Mouse (Mus musculus): ENCODE data around the gene Tcf23.

Gene Tcf23

GRCm38 (mm10) chr5:30949654-30950326 lies 18.7 kb upstream of the Tcf23 start:
- peak; percentile 91 to 92 for DNase-seq (ENCODE audit: low spot score in 2 of 2)

GRCm38 (mm10) chr5:30950451-30950850 lies 18.0 kb upstream of the Tcf23 start:
- no peak for DNase-seq (ENCODE audit: low spot score in 2 of 2)

- no peak for DNase-seq (ENCODE audit: low spot score in 2 of 2)
These were observed 17.5 kb upstream of the Tcf23 start for GRCm38 (mm10) chr5:30950922-30951321.

GRCm38 (mm10) chr5:30951706-30952105 lies 16.8 kb upstream of the Tcf23 start:
- DNase-seq (ENCODE audit: low spot score in 2 of 2), result no peak

- DNase-seq (ENCODE audit: low spot score in 2 of 2), result no peak
These were observed 15.9 kb upstream of the Tcf23 start for GRCm38 (mm10) chr5:30952551-30952950.

GRCm38 (mm10) chr5:30954065-30954464 lies 14.4 kb upstream of the Tcf23 start:
- no peak for DNase-seq (ENCODE audit: low spot score in 2 of 2)

GRCm38 (mm10) chr5:30954556-30954955 lies 13.9 kb upstream of the Tcf23 start:
- no peak for DNase-seq (ENCODE audit: low spot score in 2 of 2)

- DNase-seq (ENCODE audit: low spot score in 2 of 2), result no peak
These were observed 12.7 kb upstream of the Tcf23 start for GRCm38 (mm10) chr5:30955751-30956150.

- DNase-seq (ENCODE audit: low spot score in 2 of 2), result no peak
These were observed 10.6 kb upstream of the Tcf23 start for GRCm38 (mm10) chr5:30957891-30958290.

- no peak for DNase-seq (ENCODE audit: low spot score in 2 of 2)
These were observed 9.1 kb upstream of the Tcf23 start for GRCm38 (mm10) chr5:30959198-30959854.

GRCm38 (mm10) chr5:30959966-30960501 lies 8.4 kb upstream of the Tcf23 start, which contains the start of gene Preb:
Gene Preb, minus strand, starts transcription at chr5:30960361.
- peak; percentile 97 to 98 for DNase-seq (ENCODE audit: low spot score in 2 of 2)

- DNase-seq (ENCODE audit: low spot score in 2 of 2), result no peak
These were observed 7.6 kb upstream of the Tcf23 start for GRCm38 (mm10) chr5:30960814-30961213.

GRCm38 (mm10) chr5:30961545-30962505 lies 6.6 kb upstream of the Tcf23 start:
- DNase-seq (ENCODE audit: low spot score in 2 of 2), result peak; percentile 33 to 52

GRCm38 (mm10) chr5:30963916-30964315 lies 4.5 kb upstream of the Tcf23 start:
- no peak for DNase-seq (ENCODE audit: low spot score in 2 of 2)

GRCm38 (mm10) chr5:30966189-30966588 lies 2.3 kb upstream of the Tcf23 start:
- DNase-seq (ENCODE audit: low spot score in 2 of 2), result no peak

- DNase-seq (ENCODE audit: low spot score in 2 of 2), result no peak
These were observed 978 bp downstream of the Tcf23 start for GRCm38 (mm10) chr5:30969440-30969839.

GRCm38 (mm10) chr5:30974870-30975656 lies 6.6 kb downstream of the Tcf23 start:
- DNase-seq (ENCODE audit: low spot score in 2 of 2), result no peak

- no peak for DNase-seq (ENCODE audit: low spot score in 2 of 2)
These were observed 13.9 kb downstream of the Tcf23 start for GRCm38 (mm10) chr5:30982357-30982756.

GRCm38 (mm10) chr5:30992980-30993676 lies 24.7 kb downstream of the Tcf23 start:
- DNase-seq (ENCODE audit: low spot score in 2 of 2), result no peak

- no peak for DNase-seq (ENCODE audit: low spot score in 2 of 2)
These were observed 25.6 kb downstream of the Tcf23 start for GRCm38 (mm10) chr5:30994074-30994473.

Measured in spleen, postnatal 36 days (tissue).